Mouse (Mus musculus) granulocyte monocyte progenitor cell, adult 5-6 weeks (primary cell): Measurements from ENCODE around the gene Gm8050. TPM values are rescaled to one million over a fixed set of nuclear protein-coding genes. Genes with fewer than 3 reads are reported as not detected.
"Not testable (repeated sequence)": the region's sequence is repeated elsewhere in the genome, so short reads cannot be mapped to it uniquely, and the experiment has no call there.

Experiments
- ATAC-seq: replicated peaks from 2 replicates; pipeline ENCODE4 v1.8.0; 2016; ENCODE audit warnings: mild to moderate bottlenecking, moderate TSS enrichment, inconsistent platforms; ENCODE audit not compliant: poor library complexity, severe bottlenecking
- total RNA-seq, 2 experiments: library from RNA; stranded (forward) in 1 of 2; stranded (reverse) in 1 of 2; fragments of 200-712, 200-1000 nt in 1 of 2; fragments of >200 nt in 1 of 2; fragmentation: Nextera tagmentation in 1 of 2; gene quantifications; 2 replicates each; pipeline ENCODE4 v1.2.3; 2014 to 2017

Gene Gm8050
- total RNA-seq (2014; fragmentation: Nextera tagmentation), result not detected in 2 replicates
- not detected in 2 replicates for total RNA-seq (2017)

DNA sequence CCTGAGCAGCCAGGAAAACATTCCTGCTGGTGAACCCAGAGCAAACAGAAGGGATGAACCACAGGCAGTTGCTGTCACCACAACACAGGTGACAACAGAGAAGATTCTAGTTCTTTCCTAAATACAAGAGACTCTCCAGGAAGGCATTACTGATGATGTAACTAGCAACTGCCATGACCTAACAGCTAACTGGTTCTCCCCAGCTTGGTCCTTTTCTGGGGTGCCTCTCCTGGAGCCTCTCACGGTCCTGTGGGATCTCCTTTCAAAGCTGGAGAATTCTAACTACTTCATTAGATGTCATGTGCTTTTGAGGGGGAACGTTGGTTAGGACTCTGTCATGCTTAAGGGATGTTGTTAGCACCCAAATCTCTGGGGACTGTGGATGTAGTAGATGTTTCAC is at the start of gene Gm8050:
Gene Gm8050 (minus strand): TSS at position 101 of the 400 bp plus-strand sequence.
- ATAC-seq, result not testable (repeated sequence)

DNA sequence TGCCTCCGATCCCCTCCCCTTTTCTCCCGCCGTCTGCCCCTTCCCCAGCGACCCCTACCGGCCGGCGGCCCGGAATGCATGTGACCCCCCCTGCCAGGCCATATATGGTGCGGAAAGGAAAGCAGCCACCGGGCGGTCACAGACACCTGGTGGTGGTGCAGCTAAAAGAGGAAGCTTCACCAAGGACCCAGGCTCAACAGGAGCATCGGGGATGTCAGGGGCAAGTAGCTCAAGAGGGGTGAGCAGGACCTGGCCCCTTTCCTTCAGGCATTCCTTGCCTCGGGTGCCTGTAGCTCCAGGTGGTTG is 37.1 kb upstream of the Gm8050 start:
- not testable (repeated sequence) for ATAC-seq

DNA sequence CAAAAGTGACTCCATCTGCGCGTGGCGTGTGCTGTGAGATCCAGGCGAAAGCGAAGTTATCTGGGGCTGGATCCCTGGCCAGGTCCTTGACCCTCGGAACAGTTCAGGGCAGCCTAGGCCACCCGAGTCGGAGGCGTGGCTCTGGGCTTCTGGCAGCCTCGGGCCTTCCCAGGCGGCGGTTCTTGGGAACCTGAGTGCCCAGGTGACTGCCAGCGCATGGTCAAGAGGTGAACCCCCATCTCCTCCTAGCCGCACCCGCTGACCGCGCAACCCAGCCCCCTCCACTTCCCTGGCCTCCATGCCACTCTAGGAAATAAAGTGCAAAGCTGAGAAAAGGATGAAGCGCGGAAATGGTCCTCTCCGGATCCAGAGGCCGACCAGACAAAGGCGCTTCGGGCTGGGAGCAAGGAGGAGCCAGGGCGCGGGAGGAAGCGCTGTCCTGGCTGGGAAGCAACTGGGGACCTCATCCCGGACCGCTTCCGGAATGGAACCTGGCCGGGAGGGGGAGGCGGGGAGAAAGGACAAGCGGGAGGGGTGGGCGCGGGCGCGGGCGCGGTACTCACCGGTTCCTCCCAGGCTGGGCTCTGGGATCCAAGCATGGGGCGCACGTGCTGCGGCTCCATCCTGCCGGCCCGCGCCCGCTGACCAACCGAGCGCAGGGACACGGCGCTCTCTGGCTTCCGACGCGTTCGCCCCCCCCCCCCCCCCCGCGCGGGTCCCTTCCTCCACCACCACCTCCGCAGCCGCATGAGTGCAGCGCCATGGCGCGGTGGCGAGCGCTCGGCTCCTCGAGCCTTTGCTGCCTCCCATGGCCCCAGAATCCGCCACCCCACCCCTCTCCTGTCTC is 36.6 kb upstream of the Gm8050 start:
- not testable (repeated sequence) for ATAC-seq

DNA sequence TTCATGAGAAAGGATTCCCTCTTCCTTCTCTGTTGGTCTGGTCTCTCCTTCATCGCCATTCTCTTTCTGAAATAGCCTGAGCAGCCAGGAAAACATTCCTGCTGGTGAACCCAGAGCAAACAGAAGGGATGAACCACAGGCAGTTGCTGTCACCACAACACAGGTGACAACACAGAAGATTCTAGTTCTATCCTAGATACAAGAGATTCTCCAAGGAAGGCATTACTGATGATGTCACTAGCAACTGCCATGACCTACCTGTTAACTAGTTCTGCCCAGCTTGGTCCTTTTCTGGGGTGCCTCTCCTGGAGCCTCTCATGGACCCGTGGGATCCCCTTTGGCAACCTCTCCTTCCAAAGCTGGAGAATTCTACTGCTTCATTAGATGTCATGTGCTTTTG is 22.2 kb upstream of the Gm8050 start, which contains the start of gene Gm3636:
Gene Gm3636 (minus strand): TSS at position 101 of the 400 bp plus-strand sequence.
- not testable (repeated sequence) for ATAC-seq

DNA sequence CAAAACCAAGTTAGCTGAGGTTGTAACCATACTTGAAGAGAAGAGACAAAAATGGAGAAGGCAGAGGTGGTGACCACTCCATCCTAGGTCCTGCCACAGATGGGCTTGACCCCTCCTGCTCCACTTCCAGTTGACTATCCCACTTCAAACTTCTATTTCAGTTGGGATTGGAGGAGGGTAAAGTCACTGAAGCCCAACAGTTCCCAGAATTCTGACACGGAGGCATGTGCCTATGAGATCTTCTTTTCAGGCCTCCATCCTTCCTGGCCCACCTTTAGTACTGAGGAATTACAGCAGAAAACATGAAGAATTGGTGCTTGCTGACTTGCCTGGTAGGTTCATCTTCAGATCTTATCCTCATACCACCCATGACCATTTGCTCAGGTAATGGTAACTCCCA is 36.0 kb downstream of the Gm8050 start, which contains the start of gene Gm10251:
Gene Gm10251 (minus strand): TSS at position 101 of the 400 bp plus-strand sequence.
- not testable (repeated sequence) for ATAC-seq

Other genes with a start within 250 kb of the Gm8050 start
- gene Gm8356, start 183.0 kb downstream of the Gm8050 start, total RNA-seq (2014; fragmentation: Nextera tagmentation), result not detected in 2 replicates
- gene Gm8356, start 183.0 kb downstream of the Gm8050 start, total RNA-seq (2017), result not detected in 2 replicates
- not detected in 2 replicates for gene Gm3629, start 129.6 kb downstream of the Gm8050 start, total RNA-seq (2014; fragmentation: Nextera tagmentation)
- gene Gm3629, start 129.6 kb downstream of the Gm8050 start, total RNA-seq (2017), result not detected in 2 replicates
- gene Gm3460, start 97.8 kb downstream of the Gm8050 start, total RNA-seq (2014; fragmentation: Nextera tagmentation), result not detected in 2 replicates
- not detected in 2 replicates for gene Gm3460, start 97.8 kb downstream of the Gm8050 start, total RNA-seq (2017)
- gene Gm10251, start 36.1 kb downstream of the Gm8050 start, total RNA-seq (2014; fragmentation: Nextera tagmentation), result not detected in 2 replicates
- gene Gm10251, start 36.1 kb downstream of the Gm8050 start, total RNA-seq (2017), result not detected in 2 replicates
- not detected in 2 replicates for gene Gm3636, start 22.1 kb upstream of the Gm8050 start, total RNA-seq (2014; fragmentation: Nextera tagmentation)
- gene Gm3636, start 22.1 kb upstream of the Gm8050 start, total RNA-seq (2017), result not detected in 2 replicates
- not detected in 2 replicates for gene Gm8362, start 54.2 kb upstream of the Gm8050 start, total RNA-seq (2014; fragmentation: Nextera tagmentation)
- gene Gm8362, start 54.2 kb upstream of the Gm8050 start, total RNA-seq (2017), result not detected in 2 replicates
- gene Gm3642, start 120.1 kb upstream of the Gm8050 start, total RNA-seq (2014; fragmentation: Nextera tagmentation), result not detected in 2 replicates
- not detected in 2 replicates for gene Gm3642, start 120.1 kb upstream of the Gm8050 start, total RNA-seq (2017)
- gene Gm3667, start 169.7 kb upstream of the Gm8050 start, total RNA-seq (2014; fragmentation: Nextera tagmentation), result not detected in 2 replicates
- not detected in 2 replicates for gene Gm3667, start 169.7 kb upstream of the Gm8050 start, total RNA-seq (2017)